Mouse (Mus musculus): ENCODE results near the gene Oog1. TPM values are rescaled to one million over a fixed set of nuclear protein-coding genes. Genes with fewer than 3 reads are reported as not detected.
"Not testable (repeated sequence)": the region's sequence is repeated elsewhere in the genome, so short reads cannot be mapped to it uniquely, and the experiment has no call there.

The Oog1 gene
- total RNA-seq (2021) = not detected
- long read RNA-seq, experiment 1 = 0 reads
- long read RNA-seq, experiment 2 = 0 reads

DNA sequence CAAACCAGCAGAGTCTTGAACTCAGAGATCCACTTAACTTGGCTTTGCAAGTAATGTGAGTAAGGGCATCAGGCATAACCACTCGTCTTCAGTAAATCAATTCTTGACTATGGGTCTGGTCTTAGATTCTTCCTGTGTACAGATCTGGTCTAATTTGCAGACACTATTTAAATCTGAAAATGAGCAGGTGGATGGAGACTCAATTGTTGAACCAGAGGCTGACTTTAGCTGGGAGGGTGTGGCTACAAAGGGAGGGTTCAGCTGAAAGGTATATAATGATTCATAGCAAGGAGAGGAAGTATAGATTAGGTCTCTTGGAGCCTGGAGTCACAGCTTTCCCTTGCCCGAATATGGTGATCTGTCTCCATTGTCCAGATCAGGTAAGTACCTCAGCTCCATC is at the start of gene Oog1:
Gene Oog1, plus strand, starts transcription at position 301 of the 400 bp plus-strand sequence.
- DNase-seq = not testable (repeated sequence)

DNA sequence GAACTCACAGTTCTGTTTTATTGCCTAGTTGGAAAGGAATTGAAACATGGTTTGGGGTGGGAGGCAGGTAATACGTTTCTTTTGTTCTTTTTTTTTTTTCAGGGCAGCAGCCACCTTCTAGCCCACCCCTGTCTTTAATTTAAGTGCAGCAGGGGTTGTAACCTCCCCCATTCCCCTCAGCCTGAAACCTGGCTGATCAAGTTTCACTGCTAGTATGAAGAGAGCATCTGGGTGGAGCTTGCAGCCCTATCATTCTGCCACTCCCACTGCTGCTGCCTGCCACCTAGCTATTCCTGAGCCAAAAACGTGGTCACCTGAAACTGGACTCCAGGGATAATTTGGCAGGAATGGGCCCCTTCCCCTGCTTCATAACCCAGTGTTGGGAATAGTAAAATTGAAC is 1.1 kb upstream of the Oog1 start:
- not testable (repeated sequence) for DNase-seq

DNA sequence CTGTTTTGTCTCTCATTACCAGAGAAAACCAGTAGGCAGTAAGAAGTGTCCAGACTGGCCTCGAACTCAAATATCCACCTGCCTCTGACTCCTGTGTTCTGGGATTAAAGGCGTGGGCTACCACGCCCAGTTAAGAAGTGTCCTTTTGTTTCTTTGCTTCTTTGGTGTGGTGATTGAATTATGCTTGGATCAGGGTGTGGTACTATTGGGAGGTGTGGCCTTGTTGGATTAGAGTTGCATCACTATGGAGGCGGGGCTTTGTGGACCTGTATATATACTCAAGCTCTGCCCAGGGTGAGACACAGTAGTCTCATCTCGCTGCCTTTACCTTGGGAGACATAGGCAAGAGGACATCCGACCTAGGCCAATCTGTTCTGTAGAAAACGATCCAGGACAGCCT is 16.1 kb downstream of the Oog1 start, which contains the start of gene Gm4027:
Gene Gm4027, plus strand, starts transcription at position 301 of the 400 bp plus-strand sequence.
- not testable (repeated sequence) for DNase-seq

DNA sequence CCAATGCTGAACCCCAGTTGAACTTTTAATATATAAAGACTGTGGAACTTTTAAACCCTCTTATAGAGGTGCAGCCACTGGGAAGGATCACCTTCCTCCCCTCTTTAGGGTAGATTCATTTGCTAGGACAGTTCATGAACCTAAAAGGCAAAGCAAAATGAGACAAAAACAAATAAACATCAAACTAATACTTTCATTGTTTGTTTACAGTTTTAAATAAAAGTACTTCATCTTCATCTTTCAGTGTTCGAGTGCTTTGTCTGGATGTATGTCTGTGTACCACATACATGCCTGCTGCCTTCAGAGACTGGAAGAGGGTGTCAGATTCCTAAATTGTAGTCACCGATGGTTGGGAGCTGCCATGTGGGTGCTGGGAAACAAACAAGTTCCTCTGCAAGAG is 42.0 kb downstream of the Oog1 start, which contains the start of gene Gm16381:
Gene Gm16381, minus strand, starts transcription at position 101 of the 400 bp plus-strand sequence.
- not testable (repeated sequence) for DNase-seq

DNA sequence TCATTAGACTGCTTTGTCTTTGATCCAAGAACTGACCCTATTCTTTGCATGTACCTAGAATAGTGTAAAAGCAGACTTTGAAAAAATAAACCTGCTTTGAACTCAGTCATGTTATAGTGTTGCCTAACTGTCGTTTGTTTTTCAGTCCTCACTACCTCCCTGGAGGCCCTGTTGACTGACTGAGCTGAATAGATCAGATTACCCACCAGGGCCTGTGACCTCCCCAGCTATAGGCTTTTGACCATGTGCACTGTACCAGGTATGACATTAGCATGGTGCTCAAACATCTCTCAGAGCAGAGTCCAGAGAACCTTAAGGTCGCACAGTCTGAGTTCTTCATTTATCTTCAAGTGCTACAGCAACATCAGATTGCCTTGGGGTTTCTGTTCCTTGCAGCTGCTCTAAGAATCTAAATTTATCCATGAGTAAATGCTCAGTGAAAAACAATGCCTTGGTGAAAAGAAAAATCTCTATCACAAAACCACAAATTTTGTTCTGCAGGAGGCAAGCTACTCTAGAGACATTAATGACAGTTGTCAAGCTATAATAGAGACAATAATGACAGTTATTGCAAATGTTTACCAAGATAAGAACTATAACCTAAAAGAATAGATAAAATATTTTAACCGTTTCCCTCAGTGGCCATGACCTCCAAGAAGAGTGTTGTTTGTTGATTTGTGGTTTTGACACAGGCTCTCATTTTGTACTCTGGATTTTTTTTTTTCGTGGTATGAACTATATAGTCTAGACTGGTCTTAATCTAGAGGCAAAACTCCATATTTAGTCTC is 50.6 kb downstream of the Oog1 start:
- DNase-seq = not testable (repeated sequence)

Other genes with a start within 250 kb of the Oog1 start
- 100 to 1,000 TPM; 190 to 286 TPM for gene Sptlc2, start 214.3 kb upstream of the Oog1 start, total RNA-seq (2021)
- gene Slirp, start 158.8 kb upstream of the Oog1 start, total RNA-seq (2021) = 100 to 1,000 TPM; 155 to 160 TPM
- 10 to 100 TPM; 21.5 to 24.2 TPM for gene Alkbh1, start 158.7 kb upstream of the Oog1 start, total RNA-seq (2021)
- gene Snw1, start 130.4 kb upstream of the Oog1 start, total RNA-seq (2021) = 10 to 100 TPM; 70.1 to 77.9 TPM
- gene Gm5788, start 108.0 kb upstream of the Oog1 start, total RNA-seq (2021) = not detected
- not detected for gene Gm8300, start 88.4 kb upstream of the Oog1 start, total RNA-seq (2021)
- not detected for gene Gm4027, start 16.2 kb downstream of the Oog1 start, total RNA-seq (2021)
- gene Gm16381, start 41.9 kb downstream of the Oog1 start, total RNA-seq (2021) = not detected
- gene Gm21319, start 173.1 kb downstream of the Oog1 start, total RNA-seq (2021) = not detected
- gene Gm21936, start 192.8 kb downstream of the Oog1 start, total RNA-seq (2021) = not detected
- not detected for gene BB287469, start 213.9 kb downstream of the Oog1 start, total RNA-seq (2021)
- gene Gm2001, start 239.7 kb downstream of the Oog1 start, total RNA-seq (2021) = not detected